Mouse (Mus musculus): Measurements from ENCODE around the gene Prkaca. TPM values are rescaled to one million over a fixed set of nuclear protein-coding genes. Genes with fewer than 3 reads are reported as not detected.

Gene Prkaca
- total RNA-seq (2012; rRNA removed): 23.8 and 24.7 TPM in 2 replicates
- polyA plus RNA-seq (2012; ENCODE audit: insufficient read depth in 1 of 2, insufficient read length in 2 of 2, low read depth in 1 of 2, low replicate concordance in 2 of 2, missing spikeins in 1 of 2): 10 to 100 TPM in 1 of 2 experiments, not detected in 1; 74.9 TPM

DNA sequence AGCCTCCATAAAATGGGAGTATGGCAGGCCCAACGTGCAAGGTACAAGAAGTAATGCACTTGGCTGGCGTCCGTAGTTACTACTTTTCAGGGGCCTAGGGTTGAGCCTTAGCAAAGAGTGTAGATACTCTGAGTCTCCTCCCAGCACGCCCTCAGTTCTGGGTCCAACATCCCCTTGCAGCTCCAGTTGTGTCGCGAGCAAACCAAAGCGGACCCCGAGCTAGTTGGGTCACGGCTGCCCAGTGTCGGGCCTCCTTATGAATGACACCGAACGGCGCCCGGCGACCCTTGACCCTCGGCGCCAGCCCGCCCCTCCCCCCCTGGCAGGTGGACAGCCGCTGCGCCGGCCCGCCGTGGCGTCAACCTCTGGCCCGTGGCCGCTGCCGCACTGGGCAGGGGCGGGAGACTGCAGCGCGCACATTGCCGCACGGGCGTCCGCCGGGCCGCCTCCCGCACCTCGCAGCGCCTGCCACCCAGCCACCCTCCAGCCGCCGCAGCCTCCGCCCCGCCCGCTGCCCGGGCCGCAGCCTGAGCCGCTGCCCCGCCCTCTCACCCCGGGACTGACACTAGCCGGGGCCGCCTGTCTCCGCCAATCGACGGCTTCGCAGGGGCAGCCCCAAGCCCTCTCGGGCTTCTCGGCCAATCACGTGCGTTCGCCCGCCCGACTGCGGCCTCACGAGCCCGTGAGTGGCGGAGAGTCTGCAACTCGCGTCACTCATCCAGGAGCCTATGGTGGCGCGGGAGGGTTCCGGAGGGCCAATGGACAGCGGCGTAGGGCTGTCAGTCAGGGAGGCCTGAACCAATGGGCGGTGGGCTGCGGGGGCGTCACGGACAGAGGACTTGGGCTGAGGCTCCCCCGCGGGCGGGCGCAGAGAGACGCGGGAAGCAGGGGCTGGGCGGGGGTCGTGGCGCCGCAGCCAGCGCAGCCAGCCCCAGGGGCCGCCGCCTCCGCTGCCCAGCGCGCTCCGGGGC, at the start of gene Prkaca:
TSS of gene Prkaca (plus strand) at position 844 of the 971 bp plus-strand sequence.
- peak within 1 kb of the TSS; percentile 78 for H3K9ac ChIP-seq (ENCODE audit: control insufficient read depth, low read depth, low read length, poor library complexity, severe bottlenecking)
- H3K36me3 ChIP-seq (ENCODE audit: control insufficient read depth in 1 of 2, insufficient read depth in 2 of 2, low read length in 2 of 2): peaks cover 0 to 4% of the 10 kb centered on the region in 2 experiments; a peak in 3 of 4 replicates
- no peaks in the 10 kb centered on the region for H3K9me3 ChIP-seq (replicated peaks; ENCODE audit: insufficient read depth, low read length)
- no peaks in the 10 kb centered on the region for H3K27me3 ChIP-seq (ENCODE audit: control insufficient read depth in 1 of 2, insufficient read depth in 2 of 2, low read length in 2 of 2)
- H3K27ac ChIP-seq (ENCODE audit: control insufficient read depth, low read depth, low read length): peak within 1 kb of the TSS; percentile 29
- DNase-seq (ENCODE audit: low read depth, low spot score): peak; percentile 98
- peaks cover 0 to 9% of the 10 kb centered on the region in 2 experiments; a peak in 1 of 4 replicates for H3K4me1 ChIP-seq (ENCODE audit: control insufficient read depth in 1 of 2, insufficient read depth in 2 of 2, low read length in 2 of 2)
- H3K4me3 ChIP-seq (ENCODE audit: control insufficient read depth in 1 of 2, insufficient read depth in 1 of 2, low read depth in 2 of 2, low read length in 2 of 2): peak within 1 kb of the TSS; percentile 69 to 82
- peaks cover 8% of the 10 kb centered on the region for H3K79me2 ChIP-seq (ENCODE audit: control insufficient read depth, insufficient read depth, low read length, poor library complexity)
- TF ChIP-seq MYB (IDR thresholded peaks at IDR 0.05; ENCODE audit: low read depth, low read length): no peak
- peak; percentile 78 for TF ChIP-seq HCFC1 (IDR thresholded peaks at IDR 0.05; ENCODE audit: low read depth, low read length)
- TF ChIP-seq ZMIZ1 (IDR thresholded peaks at IDR 0.05; ENCODE audit: low read depth, low read length): 0 out of 2 replicates have a peak, but pooled peaks have one; percentile 55
- peak; percentile 39 to 61; a peak in 1 of 4 replicates for TF ChIP-seq POLR2A (IDR thresholded peaks at IDR 0.05; ENCODE audit: control insufficient read depth in 1 of 2, insufficient read depth in 1 of 2, low read depth in 1 of 2, low read length in 2 of 2, poor library complexity in 1 of 2)
- TF ChIP-seq GATA1 (IDR thresholded peaks at IDR 0.05; ENCODE audit: low read depth, low read length): no peak
- no peak for TF ChIP-seq MAFK (IDR thresholded peaks at IDR 0.05; ENCODE audit: borderline replicate concordance, low read depth, low read length)
- TF ChIP-seq GABPA (IDR thresholded peaks at IDR 0.05; ENCODE audit: low read depth, low read length): no peak
- no peak for TF ChIP-seq SMC3 (IDR thresholded peaks at IDR 0.05; ENCODE audit: low read depth, low read length)
- no peak for TF ChIP-seq CHD1 (IDR thresholded peaks at IDR 0.05; ENCODE audit: low read depth, low read length)
- TF ChIP-seq SIN3A (IDR thresholded peaks at IDR 0.05; ENCODE audit: low read length): peak; percentile 53; the same call in 1 of the 2 replicates
- TF ChIP-seq RAD21 (IDR thresholded peaks at IDR 0.05; ENCODE audit: low read depth, low read length): no peak
- TF ChIP-seq ELF1 (IDR thresholded peaks at IDR 0.05; ENCODE audit: low read depth, low read length): no peak
- no peak for TF ChIP-seq ZKSCAN1 (IDR thresholded peaks at IDR 0.05; ENCODE audit: low read depth, low read length)
- peak; percentile 87 for TF ChIP-seq CHD2 (IDR thresholded peaks at IDR 0.05; ENCODE audit: low read length)
- no peak for TF ChIP-seq UBTF (IDR thresholded peaks at IDR 0.05; ENCODE audit: borderline replicate concordance, insufficient read depth, low read depth, low read length)
- TF ChIP-seq NRF1 (IDR thresholded peaks at IDR 0.05; ENCODE audit: insufficient read depth, low read depth, low read length, poor library complexity, severe bottlenecking): peak; percentile 44; the same call in 1 of the 2 replicates
- peak; percentile 45; the same call in 1 of the 2 replicates for TF ChIP-seq POLR2AphosphoS2 (IDR thresholded peaks at IDR 0.05; ENCODE audit: low read length)
- no peak for TF ChIP-seq POLR2AphosphoS5 (IDR thresholded peaks at IDR 0.05; ENCODE audit: borderline replicate concordance, low read depth, low read length)
- TF ChIP-seq MEF2A (IDR thresholded peaks at IDR 0.05; ENCODE audit: extremely low read depth, insufficient replicate concordance, low read depth, low read length, poor library complexity, severe bottlenecking): no peak
- TF ChIP-seq CTCF (IDR thresholded peaks at IDR 0.05 in 2 of 3, conservative IDR thresholded peaks at IDR 0.05 in 1 of 3; ENCODE audit: control insufficient read depth in 1 of 3, insufficient read depth in 1 of 3, low read depth in 2 of 3, low read length in 3 of 3, poor library complexity in 1 of 3, severe bottlenecking in 1 of 3): no peak
- TF ChIP-seq TBP (IDR thresholded peaks at IDR 0.05; ENCODE audit: low read depth, low read length): no peak
- peak; percentile 67; the same call in 1 of the 2 replicates for TF ChIP-seq MXI1 (IDR thresholded peaks at IDR 0.05; ENCODE audit: low read depth, low read length)
- TF ChIP-seq BHLHE40 (IDR thresholded peaks at IDR 0.05; ENCODE audit: borderline replicate concordance, low read depth, low read length): no peak
- peak; percentile 78; the same call in 1 of the 2 replicates for TF ChIP-seq MAZ (IDR thresholded peaks at IDR 0.05; ENCODE audit: low read depth, low read length)
- no peak for TF ChIP-seq RCOR1 (IDR thresholded peaks at IDR 0.05; ENCODE audit: low read depth, low read length)
- TF ChIP-seq ZNF384 (IDR thresholded peaks at IDR 0.05; ENCODE audit: low read depth, low read length): no peak
- TF ChIP-seq MYC (IDR thresholded peaks at IDR 0.05; ENCODE audit: low read depth, low read length): no peak
- TF ChIP-seq USF2 (IDR thresholded peaks at IDR 0.05; ENCODE audit: borderline replicate concordance in 1 of 2, insufficient read depth in 1 of 2, low read depth in 1 of 2, low read length in 2 of 2): no peak
- no peak for TF ChIP-seq TCF12 (IDR thresholded peaks at IDR 0.05; ENCODE audit: low read depth, low read length)
- no peak; the same call in 1 of the 2 replicates for TF ChIP-seq KAT2A (conservative IDR thresholded peaks at IDR 0.05; ENCODE audit: low read depth, low read length)
- TF ChIP-seq JUND (IDR thresholded peaks at IDR 0.05; ENCODE audit: low read depth, low read length): no peak
- no peak for TF ChIP-seq ETS1 (IDR thresholded peaks at IDR 0.05; ENCODE audit: low read depth, low read length)
- no peak for TF ChIP-seq ZC3H11A (IDR thresholded peaks at IDR 0.05; ENCODE audit: low read depth, low read length)

Data from MEL (cell line).